Mouse (Mus musculus): ENCODE results near the gene Diras1.

Gene Diras1

DNA sequence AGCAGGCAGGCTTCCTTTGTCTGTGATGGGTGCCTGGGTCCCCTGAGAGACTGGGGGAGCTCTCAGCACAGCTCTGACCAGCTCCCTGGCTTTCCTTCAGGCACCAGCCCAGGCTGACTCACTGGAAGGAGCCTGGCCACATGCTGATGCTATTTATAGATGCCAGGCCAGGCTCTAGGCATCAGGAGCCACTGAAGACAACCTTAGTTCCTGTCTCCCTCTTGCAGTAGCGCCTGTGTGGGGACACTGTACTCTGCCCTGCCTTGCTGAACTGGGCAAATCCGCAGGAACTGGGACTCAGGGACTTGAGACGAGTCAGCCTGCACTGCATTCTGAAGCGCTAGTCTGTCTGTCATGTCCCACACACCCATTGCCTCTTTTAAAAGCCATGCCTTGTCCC lies 1.9 kb upstream of the Diras1 start:
- DNase-seq, result peak; percentile 51

DNA sequence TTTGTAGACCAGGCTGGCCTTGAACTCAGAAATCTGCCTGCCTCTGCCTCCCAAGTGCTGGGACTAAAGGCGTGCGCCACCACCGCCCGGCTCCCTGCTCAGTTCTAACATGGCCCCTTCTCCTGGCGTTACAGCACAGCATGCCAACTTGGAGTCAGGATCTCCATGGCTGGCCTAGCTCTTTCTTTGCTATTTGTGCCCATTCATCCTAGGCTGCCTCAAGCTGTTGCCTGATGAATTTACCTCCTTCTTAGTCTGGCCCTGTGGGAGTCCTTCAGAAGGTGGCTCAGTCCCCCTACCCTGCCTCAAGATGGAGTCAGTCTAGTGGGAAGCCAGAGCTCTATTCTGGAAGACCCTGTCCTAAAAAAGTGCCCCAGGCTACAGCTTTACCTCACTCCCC lies 1.4 kb upstream of the Diras1 start:
- no peak for DNase-seq

DNA sequence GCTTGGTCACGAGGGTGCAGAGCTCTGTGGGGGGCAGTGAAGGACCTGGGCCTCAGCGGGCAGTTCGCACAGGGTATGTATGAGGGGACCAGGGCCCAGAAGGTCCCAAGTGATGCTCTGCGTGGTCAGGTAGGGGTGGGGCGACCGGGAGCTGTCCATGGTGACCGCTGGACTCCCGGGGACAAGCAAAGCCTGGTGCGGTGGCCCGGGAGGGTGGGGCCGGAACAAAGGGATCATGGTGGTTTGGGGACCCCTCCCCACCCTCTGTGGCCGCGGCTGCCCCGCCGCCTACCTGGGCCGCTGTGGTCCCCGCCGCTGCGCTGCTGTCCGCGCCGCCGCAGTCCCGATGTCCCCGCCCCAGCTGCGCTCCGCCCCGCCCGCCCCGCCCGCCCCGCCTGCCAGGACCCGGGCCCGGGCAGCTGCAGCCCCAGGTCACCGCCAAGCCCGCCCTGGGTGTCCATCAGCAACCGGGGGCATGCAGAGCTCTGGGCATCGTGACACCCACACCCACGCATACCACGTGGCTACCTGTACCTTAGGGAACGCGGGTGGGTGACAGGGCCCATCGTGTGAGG lies 328 bp downstream of the Diras1 start:
- DNase-seq, result no peak

DNA sequence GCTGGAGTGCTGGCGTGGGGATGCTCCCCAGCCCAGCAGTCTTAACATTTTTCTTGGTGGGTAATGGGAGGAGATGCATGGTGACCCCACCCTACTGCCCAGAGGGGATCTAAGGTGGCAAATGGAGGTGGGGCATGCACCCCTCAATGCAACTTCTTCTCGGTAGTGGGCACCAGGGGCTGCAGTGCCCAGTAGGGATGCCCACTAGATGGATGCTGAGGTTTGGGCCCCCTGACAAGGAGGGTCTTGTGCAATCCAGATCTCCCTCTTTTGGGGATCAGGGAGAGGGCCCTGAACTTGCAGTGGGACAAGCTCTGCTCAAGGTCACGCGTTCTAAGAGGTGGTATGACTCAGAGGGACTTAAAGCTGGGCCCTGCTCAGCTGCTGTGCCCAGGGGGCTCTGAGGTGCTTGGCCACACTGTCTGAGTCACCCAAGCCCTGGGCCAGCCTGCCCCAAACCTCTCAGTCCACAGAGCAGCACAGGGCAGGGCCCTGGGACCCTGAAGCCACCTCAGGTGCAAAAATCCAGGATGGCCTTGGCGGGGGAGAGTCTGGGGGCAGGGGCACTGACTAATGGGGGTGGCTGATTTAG lies 1.0 kb downstream of the Diras1 start:
- no peak for DNase-seq

DNA sequence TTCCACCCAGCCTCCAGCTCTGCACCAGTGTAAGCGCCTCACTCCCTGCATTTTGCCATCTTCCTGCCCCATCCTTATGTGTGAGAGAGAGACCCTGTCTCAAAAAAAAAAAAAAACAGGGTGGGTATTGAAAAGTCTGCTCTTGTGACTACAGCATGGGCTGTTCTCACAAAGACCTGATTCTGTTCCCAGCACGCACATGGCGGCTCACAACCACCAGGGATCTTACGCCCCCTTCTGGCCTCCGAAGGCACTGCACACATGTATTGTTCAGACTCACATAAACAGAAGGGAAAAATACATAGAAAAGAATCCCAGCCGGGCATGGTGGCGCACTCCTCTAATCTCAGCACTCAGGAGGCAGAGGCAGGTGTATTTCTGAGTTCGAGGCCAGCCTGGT lies 2.7 kb downstream of the Diras1 start:
- DNase-seq, result no peak

DNA sequence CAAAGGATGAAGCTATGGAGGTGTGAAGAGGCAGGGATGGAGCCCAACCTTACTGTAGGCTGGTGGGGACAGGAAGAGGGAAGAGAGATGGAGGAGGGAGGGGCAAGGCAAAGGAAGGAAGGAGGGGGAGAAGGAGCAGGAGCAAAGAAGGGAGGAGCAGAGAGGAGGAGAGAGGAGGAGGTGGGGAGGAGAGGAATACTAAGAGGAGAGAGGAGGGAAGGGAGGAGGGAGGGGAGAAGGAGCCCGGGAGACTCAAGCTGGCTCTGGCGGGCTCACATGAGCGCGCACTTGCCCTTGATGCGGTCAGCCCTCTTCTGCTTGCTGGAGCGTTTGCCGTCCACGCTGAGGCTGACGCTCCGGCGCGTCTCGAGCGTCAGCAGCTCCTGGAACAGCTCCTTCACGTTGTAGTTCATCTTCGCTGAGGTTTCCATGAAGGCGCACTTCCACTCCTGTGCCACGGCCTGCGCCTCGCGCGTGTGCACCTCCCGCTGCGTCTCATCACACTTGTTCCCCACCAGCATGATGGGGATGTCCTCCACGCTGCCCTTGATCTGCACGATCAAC lies 3.8 kb downstream of the Diras1 start:
- peak; percentile 47 for DNase-seq

DNA sequence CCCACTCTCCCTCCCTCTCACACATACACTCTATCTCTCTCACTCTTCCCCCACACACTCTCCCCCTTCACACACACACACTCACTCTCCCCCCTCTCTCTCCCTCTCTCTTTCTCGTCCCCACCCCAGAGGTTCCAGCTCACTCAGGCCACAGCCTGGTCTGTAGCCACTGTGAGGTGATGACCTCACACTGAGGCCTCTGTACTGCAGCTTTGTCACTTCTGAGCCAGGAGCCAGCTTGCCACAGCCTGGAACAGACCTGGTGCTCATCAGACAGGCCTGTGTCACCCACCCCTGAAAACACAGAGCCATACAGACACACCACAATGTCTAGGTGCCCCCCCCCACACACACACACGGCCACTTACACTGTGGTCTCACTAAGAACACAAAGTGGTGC lies 5.3 kb downstream of the Diras1 start:
- no peak for DNase-seq

DNA sequence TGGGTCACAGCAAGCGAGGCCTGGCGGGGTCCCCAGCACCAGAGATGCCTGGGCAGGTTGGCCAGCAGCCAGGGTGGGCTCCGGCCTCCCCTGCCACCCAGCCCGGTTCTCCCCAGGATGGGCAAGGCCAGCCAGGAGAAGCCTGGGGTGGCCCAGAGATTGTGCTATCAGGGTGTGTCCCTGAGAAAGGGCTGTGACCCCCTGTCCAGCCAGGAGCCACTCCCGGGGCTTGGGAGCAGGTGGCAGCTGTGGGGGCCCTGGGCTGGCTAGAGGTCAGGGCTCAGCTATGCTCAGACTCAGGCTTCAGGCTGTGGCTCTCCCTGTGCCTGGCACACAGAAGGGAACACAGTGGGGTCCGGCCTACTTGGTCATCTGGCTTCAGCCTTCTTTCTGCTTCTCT lies 5.8 kb downstream of the Diras1 start:
- no peak for DNase-seq

DNA sequence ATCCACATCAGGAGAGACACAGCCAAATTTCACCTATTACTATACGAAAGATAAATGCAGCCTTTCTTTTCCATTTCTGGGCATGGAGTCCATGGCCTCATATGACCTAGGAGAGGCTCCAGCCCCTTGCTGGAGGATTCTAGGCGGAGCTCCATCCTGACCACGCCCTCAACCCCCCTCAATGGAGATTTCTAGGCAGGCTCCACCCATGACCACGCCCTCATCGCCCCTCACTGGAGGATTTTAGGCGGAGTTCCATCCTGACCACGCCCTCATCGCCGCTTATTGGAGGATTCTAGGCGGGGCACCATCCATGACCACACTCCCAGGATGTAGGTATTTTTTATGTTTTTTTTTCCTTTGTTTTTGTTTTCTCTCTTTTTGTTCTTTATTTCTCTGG lies 7.1 kb downstream of the Diras1 start:
- DNase-seq, result no peak

DNA sequence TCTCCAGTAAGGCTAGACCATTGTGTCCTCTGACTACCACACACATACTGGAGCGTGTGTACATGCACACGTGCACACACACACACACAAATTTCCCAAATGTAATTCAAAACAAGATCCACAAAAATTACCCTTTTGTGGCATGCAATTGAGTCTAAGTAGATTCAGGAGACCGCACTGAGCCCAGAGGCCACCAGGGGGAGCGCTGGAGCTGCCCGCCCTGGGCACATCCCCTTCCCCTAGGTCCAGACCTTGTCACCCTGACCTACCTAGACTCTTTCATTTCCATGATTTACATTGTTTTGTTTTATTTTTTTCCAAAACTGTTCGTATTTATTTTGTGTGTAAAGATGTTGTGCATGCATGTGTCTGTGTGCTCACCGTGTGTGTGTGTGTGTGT lies 8.8 kb downstream of the Diras1 start:
- no peak for DNase-seq

DNA sequence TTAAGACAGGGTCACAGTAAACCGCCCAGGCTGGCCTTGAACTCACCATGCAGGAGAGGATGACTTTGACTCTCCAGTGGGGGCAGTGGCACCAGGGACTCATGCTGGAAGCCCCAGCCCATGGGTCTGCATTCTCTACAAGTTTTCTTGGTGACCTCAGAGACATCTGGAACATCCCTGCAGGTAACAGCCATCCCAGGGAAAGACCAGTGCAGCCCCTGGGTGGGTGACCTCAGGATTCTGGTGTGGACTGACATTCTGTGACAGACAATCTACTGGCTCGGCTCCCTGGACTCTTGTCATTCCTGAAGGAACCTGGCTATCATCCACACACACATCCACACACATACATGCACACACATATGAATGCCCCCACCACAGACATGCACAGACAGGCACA lies 9.8 kb downstream of the Diras1 start:
- DNase-seq, result no peak

DNA sequence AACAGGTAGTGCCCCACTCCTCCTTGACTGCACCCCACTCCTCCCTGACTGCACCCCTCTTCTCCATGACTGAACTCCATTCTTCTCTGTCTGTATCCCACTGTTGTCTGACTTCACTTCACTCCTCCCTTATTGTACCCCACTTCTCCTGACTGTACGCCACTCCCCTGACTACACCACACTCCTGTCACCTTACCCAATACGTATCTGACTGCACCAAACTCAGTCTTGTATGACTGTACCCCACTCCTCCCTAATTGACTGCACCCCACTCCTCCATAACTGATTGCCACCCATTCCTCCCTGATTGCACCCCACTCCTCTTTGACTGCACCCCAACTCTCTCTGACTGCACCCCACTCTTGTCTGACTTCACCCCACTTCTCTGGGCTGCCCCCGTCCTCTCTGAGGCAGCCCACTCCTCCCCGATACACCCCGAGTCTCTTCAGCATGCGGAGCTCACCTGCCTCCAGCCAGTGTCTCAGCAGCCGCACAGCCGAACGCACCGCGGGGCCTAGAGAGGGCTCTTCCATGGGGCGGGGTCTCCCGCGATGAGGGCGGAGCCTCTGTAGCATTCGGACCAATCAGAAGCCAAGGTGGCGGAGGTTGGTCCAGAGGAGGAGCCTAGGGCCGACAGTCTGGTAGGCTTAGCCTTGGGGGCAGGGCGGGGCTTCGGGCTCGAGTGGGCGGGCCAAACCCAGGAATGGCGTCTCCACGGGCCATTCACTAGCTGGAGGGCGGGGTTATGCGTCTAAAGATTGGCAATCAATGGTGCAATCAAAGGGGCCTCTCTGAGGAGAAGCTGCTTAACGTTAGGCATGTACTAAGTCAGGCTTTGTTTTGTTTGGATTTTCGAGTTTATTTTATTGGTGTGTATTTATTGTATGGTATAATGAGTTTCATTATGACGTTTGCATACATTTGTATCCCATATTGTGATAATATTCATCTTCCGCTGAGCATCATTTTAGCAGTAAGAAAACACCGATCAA lies 10.8 kb downstream of the Diras1 start, which contains the start of gene Gng7:
Gng7 (minus strand) TSS at position 553 of the 992 bp plus-strand sequence.
- DNase-seq, result peak; percentile 97

DNA sequence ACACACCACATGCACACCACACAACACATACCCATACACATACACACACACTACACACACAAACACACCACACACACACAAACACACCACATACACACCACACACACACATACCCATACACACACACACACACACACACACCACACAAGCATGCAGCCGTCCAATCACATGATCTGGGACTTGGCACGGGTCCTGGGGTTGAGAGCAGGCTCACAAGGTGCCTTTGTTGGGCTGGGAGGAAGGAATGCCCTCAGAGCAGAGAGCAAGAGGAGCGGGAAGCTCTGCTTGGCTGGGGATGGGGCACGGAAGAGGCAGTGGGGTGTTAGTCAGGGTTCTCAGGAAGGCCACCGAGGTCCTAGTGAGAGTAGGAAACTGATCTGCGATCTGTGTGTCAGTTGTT lies 14.6 kb downstream of the Diras1 start:
- peak; percentile 48 for DNase-seq

DNA sequence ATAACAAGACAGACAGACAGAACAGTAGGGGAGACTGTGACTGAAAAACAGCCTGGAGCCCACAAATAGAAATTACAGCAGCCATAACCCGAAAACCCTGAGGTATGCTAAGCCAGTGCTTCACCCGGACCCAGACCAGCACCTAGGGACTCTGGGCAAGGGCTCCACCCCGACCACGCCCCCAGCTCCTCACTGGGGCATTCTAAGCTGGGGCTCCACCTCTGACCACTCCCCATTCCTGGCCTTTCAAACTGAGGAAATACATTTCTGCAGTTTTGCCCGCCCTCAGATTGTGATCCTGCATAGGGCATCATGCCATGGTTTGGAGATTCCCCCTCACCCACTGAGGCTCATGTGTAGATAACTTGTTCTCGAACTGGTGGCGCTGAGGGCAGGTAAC lies 18.2 kb downstream of the Diras1 start:
- no peak for DNase-seq

DNA sequence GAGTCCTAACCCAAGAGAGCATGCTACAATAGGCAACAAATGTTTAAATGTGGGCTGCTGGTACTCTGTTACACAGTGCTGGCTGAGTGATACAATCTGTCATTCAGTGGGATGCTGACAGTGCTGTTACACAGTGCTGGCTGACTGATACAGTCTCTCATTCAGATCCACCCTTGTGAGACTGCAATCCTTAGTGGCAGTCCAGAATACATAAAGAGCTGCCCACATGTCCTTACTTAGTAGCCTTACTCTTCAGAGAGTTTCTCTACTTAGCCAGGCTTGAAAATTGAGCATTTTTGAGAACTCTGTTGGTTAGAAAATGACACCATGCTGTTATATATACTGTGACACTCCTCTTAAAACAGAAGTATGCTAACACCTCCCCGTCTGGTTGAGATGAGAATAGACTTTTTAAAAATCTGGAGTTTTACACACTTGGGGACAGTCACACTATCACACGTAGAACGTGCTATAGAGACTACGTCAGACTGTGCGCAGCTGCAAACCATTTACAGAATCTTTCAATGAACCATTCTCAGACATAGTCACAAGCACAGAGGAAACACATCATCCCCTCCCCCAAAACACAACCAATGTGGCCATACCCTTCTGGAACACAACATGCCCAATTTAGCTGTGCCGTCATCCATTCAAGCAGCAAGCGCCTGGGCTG lies 19.3 kb downstream of the Diras1 start:
- DNase-seq, result peak; percentile 64

DNA sequence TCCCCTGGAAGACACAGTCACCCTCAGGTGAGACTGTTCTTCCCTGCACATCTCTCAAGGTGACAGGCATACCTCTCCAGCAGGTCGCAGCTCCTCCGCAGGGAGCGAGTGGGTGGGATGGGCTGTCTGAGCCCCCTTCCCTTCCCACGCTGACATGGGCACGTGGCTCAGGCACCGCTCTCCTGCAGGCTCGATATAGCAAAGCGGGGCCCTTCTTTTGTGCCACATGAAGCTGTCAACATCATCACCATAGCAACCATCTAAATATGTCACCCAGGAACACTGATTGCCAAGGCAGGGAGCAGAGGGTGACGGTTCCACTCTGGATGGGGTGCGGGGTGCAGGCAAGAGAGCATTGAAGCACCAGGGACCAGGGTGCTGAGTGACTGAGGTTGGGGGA lies 24.3 kb downstream of the Diras1 start:
- peak; percentile 85 for DNase-seq

DNA sequence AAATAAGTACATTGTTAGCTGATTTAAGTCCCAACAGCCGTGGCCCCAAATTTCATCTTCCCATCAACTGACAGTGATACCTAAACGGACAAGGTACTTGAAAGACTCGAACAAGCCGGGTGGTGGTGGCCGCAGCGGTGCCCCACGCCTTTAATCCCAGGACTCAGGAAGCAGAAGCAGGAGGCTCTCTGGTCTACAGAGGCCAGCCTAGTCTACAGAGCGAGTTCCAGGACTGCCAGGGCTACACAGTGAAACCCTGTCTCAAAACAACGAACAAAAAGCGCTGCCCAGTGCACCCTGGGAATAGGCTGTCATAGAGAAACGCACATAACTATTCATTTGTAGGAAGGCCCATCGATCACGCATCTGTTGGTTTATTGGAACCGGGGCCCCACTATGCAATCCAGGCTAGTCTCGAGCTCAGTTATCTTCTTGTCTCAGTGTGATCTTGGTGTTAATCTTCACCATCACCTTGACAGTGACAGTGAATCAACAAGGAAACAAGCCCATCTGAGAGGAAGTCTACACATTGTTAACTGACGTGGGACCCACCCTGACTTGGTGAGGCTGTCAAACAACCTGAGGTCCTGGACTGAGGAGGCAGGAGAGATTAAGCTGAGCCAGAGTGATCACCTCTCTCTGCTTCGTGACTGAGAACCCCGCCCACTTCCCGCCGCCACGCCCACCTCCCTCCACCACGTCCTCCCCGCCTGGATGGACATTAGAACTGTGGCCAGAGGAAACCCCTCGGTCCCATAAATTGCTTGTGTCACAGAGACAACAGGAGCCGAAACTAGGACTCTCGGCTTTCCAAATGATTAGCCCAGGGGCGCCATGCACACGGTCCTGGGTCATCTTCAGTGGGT lies 25.0 kb downstream of the Diras1 start:
- DNase-seq, result no peak

DNA sequence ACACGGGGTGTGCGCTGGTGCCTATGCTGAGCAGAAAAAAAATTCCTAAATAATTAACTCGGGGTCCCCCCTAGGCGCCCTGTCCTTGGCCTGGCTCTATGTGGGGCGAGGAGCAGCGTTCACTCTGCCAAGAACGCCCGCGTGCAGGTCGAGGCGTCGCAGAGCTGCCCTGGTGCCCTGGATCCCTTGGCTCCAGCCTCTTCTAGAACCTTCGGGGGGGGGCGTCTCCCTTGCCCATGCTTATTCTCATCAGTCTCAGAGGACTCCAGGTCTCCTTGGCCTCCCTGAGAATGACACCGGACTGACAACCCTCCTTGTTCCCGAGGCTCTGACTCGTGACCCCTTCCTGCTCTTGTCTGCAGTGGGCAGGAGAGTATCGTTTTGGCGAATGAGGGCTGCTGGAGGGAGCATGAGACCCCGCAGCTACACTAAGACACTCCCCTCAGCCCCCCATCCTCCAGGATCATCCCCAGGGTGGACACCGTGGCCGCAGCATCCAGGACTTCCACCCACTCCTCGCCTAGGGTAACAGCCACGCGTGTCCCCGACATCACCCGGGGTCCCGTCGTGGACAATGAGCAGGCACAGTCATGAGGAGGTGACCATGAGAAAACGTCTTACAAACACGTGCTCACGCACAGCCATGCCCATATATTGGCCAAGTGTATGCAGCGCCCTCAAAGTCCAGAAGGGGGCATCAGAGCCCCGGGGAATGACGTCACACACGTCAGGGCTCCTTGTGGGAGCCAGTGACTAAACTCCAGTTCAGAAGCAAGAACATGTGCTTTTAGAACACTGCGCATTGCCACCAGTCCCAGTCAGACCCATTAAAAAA lies 25.9 kb downstream of the Diras1 start:
- DNase-seq, result peak; percentile 90

DNA sequence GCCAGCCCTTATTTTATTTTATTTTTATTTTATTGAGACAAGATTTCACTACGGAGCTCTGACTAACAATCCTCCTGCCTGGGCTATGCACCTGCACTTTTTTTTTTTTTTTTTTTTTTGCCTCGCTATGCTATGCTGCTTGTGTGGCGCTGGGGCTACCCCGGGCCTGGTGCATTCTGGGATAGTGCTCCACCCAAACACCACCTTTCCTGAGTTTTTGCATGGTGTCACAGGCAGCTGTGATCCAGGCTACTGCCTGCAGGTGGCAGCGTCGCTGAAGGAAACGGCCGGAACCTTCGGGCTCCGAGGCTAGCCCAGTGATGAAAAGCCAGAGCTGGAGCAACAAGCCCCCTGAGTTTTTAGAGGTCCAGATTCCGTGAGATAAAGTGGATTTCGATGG lies 26.7 kb downstream of the Diras1 start:
- DNase-seq, result no peak

DNA sequence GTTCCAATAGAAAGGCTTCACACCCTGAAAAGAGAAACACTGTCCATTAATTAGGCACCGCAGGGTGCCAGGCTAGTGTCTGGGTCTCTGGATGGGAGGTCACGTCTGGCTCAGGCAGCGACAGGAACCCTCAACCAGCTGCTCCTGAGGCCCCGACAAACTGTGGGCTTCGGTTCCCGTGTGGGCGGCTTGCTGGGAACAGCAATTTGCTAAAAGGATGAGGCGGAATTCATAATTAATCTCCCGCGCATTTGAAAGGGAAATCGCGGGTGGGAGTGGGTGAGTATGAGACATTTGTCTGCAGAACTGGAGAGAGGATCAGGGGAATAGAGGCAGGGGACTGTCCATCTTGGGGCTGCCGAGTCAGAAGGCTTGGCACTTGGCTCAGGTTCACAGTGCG lies 27.4 kb downstream of the Diras1 start:
- peak; percentile 77 for DNase-seq

DNA sequence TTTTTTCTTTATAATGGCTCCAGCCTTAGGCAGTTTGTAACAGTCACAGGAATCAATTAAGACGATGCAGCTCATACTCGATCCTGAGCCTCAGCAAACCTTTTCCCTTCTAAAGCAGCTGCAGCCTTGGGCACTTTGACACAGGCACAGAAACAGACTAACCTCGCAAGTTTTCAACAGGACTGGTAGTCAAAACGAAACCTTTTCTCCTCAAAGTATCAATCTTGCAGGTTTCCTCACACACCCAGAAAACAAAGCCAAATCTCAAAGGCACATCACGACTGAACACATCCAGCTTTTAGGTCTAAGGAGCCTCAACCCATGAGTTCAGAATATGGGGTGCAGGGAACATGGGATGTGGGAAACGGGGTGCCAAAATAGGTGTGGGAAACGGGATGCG lies 28.1 kb downstream of the Diras1 start:
- DNase-seq, result no peak

All from right cerebral cortex, adult 18-20 months (tissue).